Mouse (Mus musculus): ENCODE results near the gene 4933425L06Rik. TPM values are rescaled to one million over a fixed set of nuclear protein-coding genes. Genes with fewer than 3 reads are reported as not detected.

4933425L06Rik gene
- not detected in 2 replicates for polyA plus RNA-seq (2015; fragmentation: Nextera tagmentation; extraction: Ambion mirVana)

DNA sequence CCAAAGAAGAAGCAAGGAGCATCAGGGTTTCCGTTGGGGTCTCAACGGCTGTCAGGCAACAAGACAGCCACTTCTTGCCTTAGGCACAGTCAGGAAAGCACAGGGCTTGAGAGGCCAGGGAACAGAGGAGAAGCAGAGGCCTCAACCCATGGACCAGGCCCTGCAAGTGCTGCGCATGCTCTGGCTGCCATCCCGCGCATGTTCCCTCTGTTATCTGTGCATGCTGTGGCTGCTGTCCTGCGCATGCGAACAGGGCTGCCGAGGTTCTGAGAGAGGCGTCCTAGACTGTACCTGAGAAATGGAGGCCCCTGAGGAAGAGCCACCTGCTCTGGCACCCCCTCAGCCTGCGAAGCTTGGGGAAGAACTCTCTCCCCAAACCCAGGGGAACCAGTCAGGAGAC is at the start of gene 4933425L06Rik:
Gene 4933425L06Rik, plus strand, starts transcription at position 261 of the 400 bp plus-strand sequence.
- Histone ChIP-seq H3K4me3 (no peak within 1 kb of the TSS), H3K9ac (no peak within 1 kb of the TSS), H3K4me2 (no peak within 1 kb of the TSS), H3K9me3 (no peaks in the 10 kb centered on the region), H3K4me1 (no peaks in the 10 kb centered on the region), H3K36me3 (no peaks in the 10 kb centered on the region), H3K27ac (replicated peaks) (no peak within 1 kb of the TSS), H3K27me3 (replicated peaks) (no peaks in the 10 kb centered on the region)
- 77% methylated on average over 10 of the region's 10 CpGs for WGBS
- ATAC-seq (ENCODE audit: extremely low read depth, insufficient number of reproducible peaks, low FRiP score, low TSS enrichment) = no peak

DNA sequence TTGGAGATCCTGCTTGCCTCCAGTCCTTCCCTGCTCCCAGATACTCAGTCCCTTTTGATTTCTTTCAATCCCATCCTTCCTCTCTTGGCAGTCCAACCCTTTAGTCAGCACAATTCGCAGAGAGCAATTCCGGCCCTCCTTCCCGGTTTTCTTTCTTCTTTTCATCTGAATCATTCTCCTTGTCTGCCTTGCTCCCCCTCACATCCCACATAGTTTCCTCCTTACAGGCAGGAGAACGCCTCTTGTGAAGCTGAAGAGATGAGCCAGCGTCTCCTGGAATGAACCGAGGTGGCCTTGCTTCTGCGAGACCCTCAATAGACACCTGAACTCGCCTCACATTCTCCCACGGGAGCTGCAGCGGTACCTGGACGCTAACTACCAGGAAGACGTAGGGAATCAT is 44.1 kb upstream of the 4933425L06Rik start:
- H3K27ac ChIP-seq (replicated peaks) = no peak overlapping the region
- H3K4me2 ChIP-seq = no peak overlapping the region
- H3K9ac ChIP-seq = no peak overlapping the region
- no peak for ATAC-seq (ENCODE audit: extremely low read depth, insufficient number of reproducible peaks, low FRiP score, low TSS enrichment)
- no peaks in the 10 kb centered on the region for H3K36me3 ChIP-seq
- no peaks in the 10 kb centered on the region for H3K4me1 ChIP-seq
- no peak overlapping the region for H3K4me3 ChIP-seq
- 83% methylated on average over 12 of the region's 12 CpGs for WGBS
- H3K9me3 ChIP-seq = no peaks in the 10 kb centered on the region
- H3K27me3 ChIP-seq (replicated peaks) = no peaks in the 10 kb centered on the region

DNA sequence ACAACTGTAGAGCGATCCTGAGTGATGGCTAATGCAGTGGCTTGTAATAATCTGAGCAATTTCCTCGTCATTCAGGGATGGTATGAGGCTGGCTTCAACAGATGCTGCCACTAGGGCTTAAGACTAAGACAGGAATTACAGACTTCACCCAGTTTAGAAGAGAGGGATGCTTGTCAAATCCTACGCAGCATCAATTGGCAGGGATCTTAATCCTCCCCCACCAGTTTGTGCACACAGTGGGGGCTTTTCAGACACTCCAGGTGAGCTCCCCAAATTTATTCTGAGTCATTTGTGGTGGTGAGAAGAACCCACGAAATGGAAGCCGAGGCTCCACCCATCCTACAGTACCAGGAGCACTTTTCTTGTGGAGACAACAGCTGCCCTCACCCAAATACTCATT is 43.6 kb upstream of the 4933425L06Rik start:
- H3K27me3 ChIP-seq (replicated peaks) = no peaks in the 10 kb centered on the region
- ATAC-seq (ENCODE audit: extremely low read depth, insufficient number of reproducible peaks, low FRiP score, low TSS enrichment) = no peak
- no peaks in the 10 kb centered on the region for H3K9me3 ChIP-seq
- H3K4me2 ChIP-seq = no peak overlapping the region
- no peak overlapping the region for H3K27ac ChIP-seq (replicated peaks)
- H3K9ac ChIP-seq = no peak overlapping the region
- H3K4me1 ChIP-seq = no peaks in the 10 kb centered on the region
- 67% methylated on average over 5 of the region's 5 CpGs for WGBS
- H3K36me3 ChIP-seq = no peaks in the 10 kb centered on the region
- no peak overlapping the region for H3K4me3 ChIP-seq

- WGBS = 52% methylated on average over 3 of the region's 3 CpGs
- H3K4me2 ChIP-seq = no peak overlapping the region
- no peak for ATAC-seq (ENCODE audit: extremely low read depth, insufficient number of reproducible peaks, low FRiP score, low TSS enrichment)
- H3K36me3 ChIP-seq = no peaks in the 10 kb centered on the region
- H3K4me3 ChIP-seq = no peak overlapping the region
- peaks cover 19% of the 10 kb centered on the region for H3K4me1 ChIP-seq
- H3K9me3 ChIP-seq = no peaks in the 10 kb centered on the region
- no peak overlapping the region for H3K9ac ChIP-seq
- no peak overlapping the region for H3K27ac ChIP-seq (replicated peaks)
- no peaks in the 10 kb centered on the region for H3K27me3 ChIP-seq (replicated peaks)
Measured at GRCm38 (mm10) chr13:105043882-105044281, 38.0 kb upstream of the 4933425L06Rik start.

- no peaks in the 10 kb centered on the region for H3K27me3 ChIP-seq (replicated peaks)
- peak overlapping the region; percentile 64 for H3K9ac ChIP-seq
- H3K36me3 ChIP-seq = no peaks in the 10 kb centered on the region
- ATAC-seq (ENCODE audit: extremely low read depth, insufficient number of reproducible peaks, low FRiP score, low TSS enrichment) = no peak
- H3K4me1 ChIP-seq = peaks cover 29% of the 10 kb centered on the region
- peak overlapping the region; percentile 50 for H3K4me2 ChIP-seq
- 39% methylated on average over 9 of the region's 9 CpGs for WGBS
- H3K27ac ChIP-seq (replicated peaks) = peak overlapping the region; percentile 29; the same call in 1 of the 2 replicates
- no peaks in the 10 kb centered on the region for H3K9me3 ChIP-seq
- H3K4me3 ChIP-seq = peak overlapping the region; percentile 25
Measured at GRCm38 (mm10) chr13:105047377-105047776, 34.5 kb upstream of the 4933425L06Rik start.

DNA sequence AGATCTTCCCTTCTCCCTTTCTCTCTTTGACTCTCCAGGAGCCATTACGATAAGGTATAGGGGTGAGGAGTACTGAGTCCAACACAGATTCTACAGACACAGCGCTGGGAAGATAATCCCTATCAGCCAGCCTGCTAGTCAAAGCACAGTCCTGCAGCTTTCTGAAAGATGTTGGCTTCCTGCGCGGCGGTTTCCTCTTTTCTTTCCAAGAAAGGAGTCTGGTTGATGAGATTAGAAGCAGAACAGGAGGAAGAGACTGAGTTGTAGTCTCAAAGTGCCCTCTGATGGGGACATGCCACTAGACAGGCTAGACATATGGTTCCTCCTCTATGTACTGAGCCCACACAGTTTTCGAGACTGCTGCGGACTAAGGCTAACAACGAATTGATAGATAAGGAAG is 33.3 kb upstream of the 4933425L06Rik start:
- no peaks in the 10 kb centered on the region for H3K36me3 ChIP-seq
- peak overlapping the region; percentile 13; the same call in 1 of the 2 replicates for H3K4me2 ChIP-seq
- H3K4me1 ChIP-seq = peaks cover 41% of the 10 kb centered on the region
- peak overlapping the region; percentile 41 for H3K27ac ChIP-seq (replicated peaks)
- no peak overlapping the region for H3K4me3 ChIP-seq
- no peak overlapping the region for H3K9ac ChIP-seq
- no peak; the same call in 1 of the 2 replicates for ATAC-seq (ENCODE audit: extremely low read depth, insufficient number of reproducible peaks, low FRiP score, low TSS enrichment)
- no peaks in the 10 kb centered on the region for H3K9me3 ChIP-seq
- 40% methylated on average over 8 of the region's 8 CpGs for WGBS
- no peaks in the 10 kb centered on the region for H3K27me3 ChIP-seq (replicated peaks)

GRCm38 (mm10) chr13:105051432-105051831 is 30.5 kb upstream of the 4933425L06Rik start:
- WGBS = 32% methylated on average over 6 of the region's 6 CpGs
- H3K4me2 ChIP-seq = peak overlapping the region; percentile 34
- no peak overlapping the region for H3K9ac ChIP-seq
- H3K27me3 ChIP-seq (replicated peaks) = no peaks in the 10 kb centered on the region
- no peak overlapping the region for H3K27ac ChIP-seq (replicated peaks)
- H3K9me3 ChIP-seq = no peaks in the 10 kb centered on the region
- H3K36me3 ChIP-seq = no peaks in the 10 kb centered on the region
- H3K4me3 ChIP-seq = no peak overlapping the region
- H3K4me1 ChIP-seq = peaks cover 51% of the 10 kb centered on the region
- no peak for ATAC-seq (ENCODE audit: extremely low read depth, insufficient number of reproducible peaks, low FRiP score, low TSS enrichment)

DNA sequence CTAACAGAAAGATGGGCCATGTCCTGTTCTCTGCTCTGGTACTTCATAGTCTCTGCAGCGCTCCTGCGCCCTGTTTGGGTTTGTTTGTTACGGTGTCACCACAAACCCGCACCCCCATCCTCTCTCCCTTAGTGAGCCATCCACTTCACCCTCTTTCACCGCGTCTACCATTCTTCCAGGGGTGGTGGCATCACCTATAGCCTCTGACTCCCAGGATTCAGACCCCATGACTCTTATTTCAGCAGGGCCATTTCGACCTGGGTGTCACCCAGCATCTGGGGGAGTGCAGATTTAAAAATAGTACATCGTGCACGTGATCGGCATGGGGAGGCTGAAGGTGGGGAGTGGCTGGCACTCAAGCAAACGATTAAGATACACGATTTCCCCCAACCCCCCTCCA is 28.3 kb upstream of the 4933425L06Rik start:
- peak; percentile 17; the same call in 1 of the 2 replicates for ATAC-seq (ENCODE audit: extremely low read depth, insufficient number of reproducible peaks, low FRiP score, low TSS enrichment)
- no peaks in the 10 kb centered on the region for H3K36me3 ChIP-seq
- H3K9ac ChIP-seq = peak overlapping the region; percentile 85
- peak overlapping the region; percentile 84 for H3K4me2 ChIP-seq
- H3K4me3 ChIP-seq = peak overlapping the region; percentile 74
- peak overlapping the region; percentile 70; the same call in 1 of the 2 replicates for H3K27ac ChIP-seq (replicated peaks)
- H3K9me3 ChIP-seq = no peaks in the 10 kb centered on the region
- WGBS = 3% methylated on average over 12 of the region's 12 CpGs
- peaks cover 34% of the 10 kb centered on the region for H3K4me1 ChIP-seq
- H3K27me3 ChIP-seq (replicated peaks) = 0 out of 2 replicates have a peak, but pooled peaks cover 2% of the 10 kb centered on the region

GRCm38 (mm10) chr13:105054181-105054940 is 27.6 kb upstream of the 4933425L06Rik start, which contains the start of gene Rgs7bp:
TSS of gene Rgs7bp (minus strand) at chr13:105054930.
- Histone ChIP-seq H3K27ac (replicated peaks) (peak within 1 kb of the TSS; percentile 70), H3K4me3 (peak within 1 kb of the TSS; percentile 74), H3K27me3 (replicated peaks) (0 out of 2 replicates have a peak, but pooled peaks cover 3% of the 10 kb centered on the region), H3K4me2 (peak within 1 kb of the TSS; percentile 84), H3K4me1 (peaks cover 30% of the 10 kb centered on the region), H3K9me3 (no peaks in the 10 kb centered on the region), H3K9ac (peak within 1 kb of the TSS; percentile 85), H3K36me3 (no peaks in the 10 kb centered on the region)
- ATAC-seq (ENCODE audit: extremely low read depth, insufficient number of reproducible peaks, low FRiP score, low TSS enrichment) = peak; percentile 49; the same call in 1 of the 2 replicates
- under 1% methylated on average over 75 of the region's 75 CpGs for WGBS

- ATAC-seq (ENCODE audit: extremely low read depth, insufficient number of reproducible peaks, low FRiP score, low TSS enrichment) = no peak
- Histone ChIP-seq H3K9me3 (no peaks in the 10 kb centered on the region), H3K4me3 (peak overlapping the region; percentile 74), H3K9ac (peak overlapping the region; percentile 85), H3K27me3 (replicated peaks) (0 out of 2 replicates have a peak, but pooled peaks cover 3% of the 10 kb centered on the region), H3K4me1 (peaks cover 30% of the 10 kb centered on the region), H3K36me3 (no peaks in the 10 kb centered on the region), H3K27ac (replicated peaks) (peak overlapping the region; percentile 51; the same call in 1 of the 2 replicates), H3K4me2 (peak overlapping the region; percentile 84)
- under 1% methylated on average over 8 of the region's 8 CpGs for WGBS
Measured at GRCm38 (mm10) chr13:105054941-105055309, 27.0 kb upstream of the 4933425L06Rik start.

- no peaks in the 10 kb centered on the region for H3K9me3 ChIP-seq
- 9% methylated on average over 5 of the region's 5 CpGs for WGBS
- H3K36me3 ChIP-seq = no peaks in the 10 kb centered on the region
- H3K4me2 ChIP-seq = peak overlapping the region; percentile 84
- peak overlapping the region; percentile 51; the same call in 1 of the 2 replicates for H3K27ac ChIP-seq (replicated peaks)
- H3K27me3 ChIP-seq (replicated peaks) = 0 out of 2 replicates have a peak, but pooled peaks cover 3% of the 10 kb centered on the region
- H3K9ac ChIP-seq = peak overlapping the region; percentile 85
- H3K4me3 ChIP-seq = peak overlapping the region; percentile 74
- ATAC-seq (ENCODE audit: extremely low read depth, insufficient number of reproducible peaks, low FRiP score, low TSS enrichment) = 0 out of 2 replicates have a peak, but pooled peaks have one; percentile 14
- peaks cover 30% of the 10 kb centered on the region for H3K4me1 ChIP-seq
Measured at GRCm38 (mm10) chr13:105055374-105055773, 26.5 kb upstream of the 4933425L06Rik start.

Measured in heart, embryonic 13.5 days (tissue).